Mouse (Mus musculus) naive thymus-derived CD4-positive, alpha-beta T cell, adult 2 months (primary cell): ENCODE results near the gene Resp18.
"Not testable (repeated sequence)": the region's sequence is repeated elsewhere in the genome, so short reads cannot be mapped to it uniquely, and the experiment has no call there.

Experiments
- DNase-seq: peaks from one replicate; pipeline ENCODE4 v3.0.0-alpha.2; 2011; ENCODE audit warnings: low read depth

Resp18 gene

GRCm38 (mm10) chr1:75236117-75237050, 41.8 kb downstream of the Resp18 start, which contains the start of gene Dnajb2:
Gene Dnajb2 (plus strand): TSS chr1:75236406.
- DNase-seq, result peak; percentile 90

- DNase-seq, result peak; percentile 87
Measured at GRCm38 (mm10) chr1:75234606-75235005, 43.6 kb downstream of the Resp18 start.

- not testable (repeated sequence) for DNase-seq
Measured at GRCm38 (mm10) chr1:75232489-75232888, 45.7 kb downstream of the Resp18 start.

GRCm38 (mm10) chr1:75231664-75232152, 46.5 kb downstream of the Resp18 start, which contains the start of gene A630095N17Rik:
Gene A630095N17Rik (minus strand): TSS chr1:75232102.
- no peak for DNase-seq

- no peak for DNase-seq
Measured at GRCm38 (mm10) chr1:75231224-75231623, 47.0 kb downstream of the Resp18 start.

- DNase-seq, result no peak
Measured at GRCm38 (mm10) chr1:75230335-75230994, 47.8 kb downstream of the Resp18 start.

- no peak for DNase-seq
Measured at GRCm38 (mm10) chr1:75229158-75229557, 49.1 kb downstream of the Resp18 start.

GRCm38 (mm10) chr1:75227653-75228052, 50.6 kb downstream of the Resp18 start:
- no peak for DNase-seq

- DNase-seq, result no peak
Measured at GRCm38 (mm10) chr1:75226138-75226537, 52.1 kb downstream of the Resp18 start.

- peak; percentile 49 for DNase-seq
Measured at GRCm38 (mm10) chr1:75225473-75225872, 52.7 kb downstream of the Resp18 start.

- DNase-seq, result peak; percentile 47
Measured at GRCm38 (mm10) chr1:75223532-75223931, 54.7 kb downstream of the Resp18 start.

GRCm38 (mm10) chr1:75222926-75223325, 55.3 kb downstream of the Resp18 start:
- DNase-seq, result peak; percentile 72
